Mouse (Mus musculus) lung, adult 2 months (tissue): ENCODE results near the gene Cox10. TPM values are rescaled to one million over a fixed set of nuclear protein-coding genes. Genes with fewer than 3 reads are reported as not detected.
A peak's percentile ranks its signal among the peaks of the same experiment; 100 is the strongest.

Experiments
- DNase-seq: peaks from one replicate; pipeline ENCODE4 v3.0.0; 2022
- H3K4me1 ChIP-seq: fragments of 200-500 bp; 2 replicates; pipeline ENCODE4 v1.6.1; 2011; ENCODE audit warnings: low read length; ENCODE audit not compliant: control insufficient read depth, insufficient read depth
- H3K4me3 ChIP-seq: fragments of 200-500 bp; replicated peaks from 2 replicates; pipeline ENCODE3; 2011; ENCODE audit warnings: low read depth, mild to moderate bottlenecking, control low read depth, low read length; ENCODE audit errors: extremely low read depth
- CTCF ChIP-seq: fragments of 200-500 bp; IDR thresholded peaks from 2 replicates; pipeline ENCODE4 v1.5.1; 2011; ENCODE audit warnings: mild to moderate bottlenecking, low read length, control low read depth; ENCODE audit not compliant: insufficient read depth
- POLR2A ChIP-seq: fragments of 200-500 bp; IDR thresholded peaks from 2 replicates; pipeline ENCODE4 v1.6.1; 2011; ENCODE audit warnings: low read depth, mild to moderate bottlenecking, control low read depth, low read length, borderline replicate concordance; ENCODE audit errors: extremely low read depth
- WGBS: fragments of 180-500 bp; shearing (Covaris S2); methylation state at CpG from one replicate; pipeline ENCODE4 v1.1.7; 2018; 5-methylcytosine and 5-hydroxymethylcytosine counted together
- polyA plus RNA-seq: library from polyadenylated mRNA; depleted of rRNA; stranded (reverse); fragments of >200 nt; gene quantifications from 2 replicates; pipeline ENCODE4 v1.2.3, GENCODE M21; 2012

The Cox10 gene
- polyA plus RNA-seq, 1 experiment, result 11.0 TPM

DNA sequence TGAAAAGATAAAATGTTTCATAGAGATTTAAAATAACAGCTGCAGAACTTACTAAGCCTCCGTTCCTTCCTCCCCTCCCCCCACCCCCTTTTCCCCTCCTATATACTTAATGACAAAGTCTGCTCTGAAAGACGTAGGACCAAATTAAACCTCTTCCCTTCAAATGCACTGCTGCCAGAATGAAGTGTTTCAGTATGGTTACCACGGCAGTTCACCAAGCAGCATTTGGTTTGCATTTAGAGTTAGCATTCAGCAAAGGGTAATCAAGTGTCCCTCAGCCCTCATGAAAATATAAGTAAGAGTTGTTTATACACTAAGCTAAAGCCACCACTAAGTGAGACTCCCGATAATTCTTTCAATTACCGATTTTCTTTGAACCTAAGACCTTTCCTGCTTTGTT, 25.9 kb downstream of the Cox10 start:
- TF ChIP-seq POLR2A (no peak), CTCF (no peak)
- no peak overlapping the region for H3K4me3 ChIP-seq
- WGBS, result 96% methylated on average over 5 of the region's 5 CpGs
- DNase-seq, result no peak
- no peaks in the 10 kb centered on the region; the same call in 1 of the 2 replicates for H3K4me1 ChIP-seq

DNA sequence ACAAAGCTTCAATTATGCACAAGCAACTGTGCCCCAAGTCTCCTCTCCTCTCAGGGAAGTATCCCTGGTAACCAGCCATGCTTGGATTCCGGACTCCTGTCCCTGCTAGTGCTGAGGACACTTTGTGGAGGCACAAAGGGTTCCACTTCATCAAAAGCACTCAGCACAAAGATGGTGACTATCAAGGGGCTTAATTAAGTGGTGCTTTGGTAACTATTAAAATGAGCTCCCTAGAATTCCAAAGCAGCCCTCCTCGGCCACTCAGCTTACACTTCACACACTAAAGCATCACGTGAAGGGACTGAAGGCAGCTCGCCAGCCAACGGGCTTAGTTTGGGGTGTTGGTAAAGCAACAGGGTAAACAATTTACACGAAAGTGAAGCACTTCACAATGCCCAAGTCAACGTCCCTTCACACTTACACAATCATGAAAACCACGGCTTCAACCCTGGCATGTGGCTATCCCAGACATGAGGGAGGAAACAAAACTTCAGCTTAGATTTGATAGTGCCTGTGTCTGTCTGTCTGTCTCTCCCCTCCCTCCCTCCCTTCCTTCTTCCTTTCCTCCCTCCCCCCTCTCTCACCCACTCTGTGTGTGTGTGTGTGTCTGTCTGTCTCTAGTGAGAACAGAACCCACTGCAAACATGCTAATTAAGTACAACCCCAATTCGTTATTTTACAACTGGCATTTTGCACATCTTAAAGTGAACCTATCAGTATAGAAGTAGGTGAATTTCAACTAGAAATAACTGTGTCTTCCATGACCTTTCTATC, 27.9 kb downstream of the Cox10 start:
- DNase-seq, result peak; percentile 53
- Histone ChIP-seq H3K4me1 (peaks cover 5% of the 10 kb centered on the region; the same call in 1 of the 2 replicates), H3K4me3 (no peak overlapping the region)
- WGBS, result 42% methylated on average over 9 of the region's 9 CpGs
- TF ChIP-seq POLR2A, result no peak
- TF ChIP-seq CTCF, result no peak

DNA sequence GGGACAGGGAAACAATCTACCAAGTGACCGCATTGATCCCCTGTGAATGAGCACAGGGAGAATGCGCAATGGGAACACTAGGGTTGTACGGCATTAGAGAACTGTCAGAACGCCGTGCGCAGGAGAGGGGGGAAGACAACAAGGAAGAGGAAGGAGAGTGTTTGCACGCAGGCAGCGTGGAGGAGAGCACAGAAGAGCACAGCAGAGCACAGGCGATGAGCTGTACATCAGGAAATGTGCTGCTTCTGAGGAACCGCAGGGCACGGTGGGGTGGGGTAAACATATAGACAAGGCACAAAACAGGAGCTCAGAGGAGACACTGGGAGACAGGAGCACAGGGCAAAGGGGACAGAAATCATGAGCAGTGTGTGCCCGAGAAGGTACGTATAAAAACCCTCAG, 31.8 kb downstream of the Cox10 start:
- TF ChIP-seq CTCF (no peak), POLR2A (no peak)
- no peak for DNase-seq
- 60% methylated on average over 13 of the region's 13 CpGs for WGBS
- no peak overlapping the region for H3K4me3 ChIP-seq
- H3K4me1 ChIP-seq, result peaks cover 5% of the 10 kb centered on the region; the same call in 1 of the 2 replicates

DNA sequence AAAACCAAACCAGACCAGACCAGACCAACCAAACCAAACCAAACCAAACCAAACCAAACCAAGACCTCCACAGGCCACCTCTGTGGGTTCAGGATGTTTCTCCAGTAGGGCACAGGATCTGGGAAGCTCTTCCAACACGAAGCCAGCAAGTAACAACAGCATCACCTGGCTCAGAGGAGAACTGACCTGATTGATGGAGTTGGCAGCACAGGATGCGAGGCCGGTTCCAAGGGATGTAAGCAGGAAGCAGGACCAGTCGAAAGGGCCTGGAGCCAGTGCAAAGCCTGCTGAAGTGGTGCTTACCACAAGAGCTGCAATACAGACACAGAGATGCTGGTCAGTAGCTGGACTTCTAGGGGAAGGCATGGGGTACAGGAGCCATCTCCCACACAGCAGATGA, 34.2 kb downstream of the Cox10 start:
- TF ChIP-seq POLR2A, result no peak
- TF ChIP-seq CTCF, result no peak
- no peak overlapping the region for H3K4me3 ChIP-seq
- peaks cover 5% of the 10 kb centered on the region for H3K4me1 ChIP-seq
- DNase-seq, result no peak
- WGBS, result 53% methylated on average over 4 of the region's 4 CpGs

GRCm38 (mm10) chr11:64044024-64044423, 35.2 kb downstream of the Cox10 start:
- H3K4me1 ChIP-seq, result peaks cover 5% of the 10 kb centered on the region
- DNase-seq, result no peak
- TF ChIP-seq POLR2A, result no peak
- TF ChIP-seq CTCF, result no peak
- H3K4me3 ChIP-seq, result no peak overlapping the region
- WGBS, result 68% methylated on average over 3 of the region's 3 CpGs

DNA sequence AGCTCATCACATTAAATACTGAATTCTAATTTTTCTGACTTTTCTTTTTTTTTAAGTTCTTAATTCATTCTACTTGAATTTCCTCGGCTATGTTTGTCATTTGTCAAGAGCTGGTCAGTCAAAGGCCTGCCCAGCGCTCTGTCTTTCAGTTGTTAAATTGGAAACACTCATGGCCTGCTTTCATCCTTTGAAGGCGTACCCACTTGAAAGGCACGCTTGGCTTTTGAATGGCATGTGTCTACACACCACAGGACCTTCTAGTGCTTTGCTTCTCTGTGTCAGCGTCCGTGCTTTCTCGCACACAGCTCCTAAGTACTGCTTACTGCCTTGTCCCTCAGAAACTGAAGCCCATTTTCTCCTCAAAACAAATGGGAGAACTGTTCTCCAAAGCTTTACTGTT, 38.0 kb downstream of the Cox10 start:
- TF ChIP-seq CTCF (no peak), POLR2A (no peak)
- 76% methylated on average over 7 of the region's 7 CpGs for WGBS
- DNase-seq, result no peak
- H3K4me1 ChIP-seq, result peaks cover 8% of the 10 kb centered on the region
- H3K4me3 ChIP-seq, result no peak overlapping the region

DNA sequence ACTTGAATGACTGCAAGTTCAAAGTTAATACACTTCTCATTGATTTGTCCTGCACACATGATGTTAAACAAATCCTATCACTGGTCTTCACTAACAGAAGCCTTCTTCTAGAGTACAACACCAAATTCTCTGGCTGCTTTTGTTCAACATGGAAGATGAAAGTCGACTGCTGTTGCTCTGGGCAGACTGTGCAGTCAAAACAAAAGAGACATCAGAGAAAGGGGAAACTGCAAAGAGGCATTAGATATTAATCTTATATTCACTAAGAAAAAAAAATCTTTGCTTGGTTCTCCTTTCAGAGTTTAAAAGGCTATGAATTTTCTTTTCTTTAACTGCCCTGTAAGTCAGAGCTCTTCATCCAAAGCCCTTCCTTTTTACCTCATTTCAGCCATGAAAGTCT, 39.7 kb downstream of the Cox10 start:
- DNase-seq, result no peak
- peaks cover 15% of the 10 kb centered on the region for H3K4me1 ChIP-seq
- 33% methylated on average over 1 of the region's 1 CpGs for WGBS
- no peak overlapping the region for H3K4me3 ChIP-seq
- TF ChIP-seq POLR2A, result no peak
- TF ChIP-seq CTCF, result no peak

GRCm38 (mm10) chr11:64037471-64038125, 41.7 kb downstream of the Cox10 start:
- 66% methylated on average over 15 of the region's 15 CpGs for WGBS
- no peak overlapping the region for H3K4me3 ChIP-seq
- TF ChIP-seq CTCF, result no peak

DNA sequence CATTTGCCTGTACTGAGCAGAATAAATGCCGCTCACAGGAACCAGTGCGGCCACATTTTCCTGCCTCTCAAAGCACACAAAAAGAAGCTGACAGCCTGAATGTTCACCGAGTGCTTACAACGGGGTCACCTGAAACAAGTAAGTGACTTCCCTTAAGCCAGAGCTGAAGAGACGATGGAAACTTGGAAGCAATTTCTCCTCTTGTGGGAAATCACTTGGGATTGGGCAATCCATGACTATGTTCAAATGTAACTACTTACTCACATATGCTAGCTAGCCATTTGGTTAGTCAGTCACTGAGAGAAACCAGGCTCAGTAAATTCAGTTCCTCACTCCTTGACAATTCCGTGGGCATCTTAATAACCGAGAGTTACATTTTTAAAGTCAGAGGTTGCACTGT, 43.0 kb downstream of the Cox10 start:
- Histone ChIP-seq H3K4me3 (no peak overlapping the region), H3K4me1 (peaks cover 17% of the 10 kb centered on the region)
- 75% methylated on average over 7 of the region's 7 CpGs for WGBS
- TF ChIP-seq POLR2A (no peak), CTCF (no peak)
- no peak for DNase-seq

More at GRCm38 (mm10) chr11:64037471-64038125, 41.7 kb downstream of the Cox10 start:
- peaks cover 17% of the 10 kb centered on the region for H3K4me1 ChIP-seq
- no peak for DNase-seq

GRCm38 (mm10) chr11:64035709-64036108, 43.6 kb downstream of the Cox10 start:
- Histone ChIP-seq H3K4me3 (no peak overlapping the region), H3K4me1 (peaks cover 17% of the 10 kb centered on the region)
- 88% methylated on average over 4 of the region's 4 CpGs for WGBS
- DNase-seq, result no peak
- TF ChIP-seq POLR2A (no peak), CTCF (no peak)
